Mouse (Mus musculus) cerebellum, adult 11-12 months (tissue): Measurements from ENCODE around the gene Kdm4d.
"Not testable (repeated sequence)": the region's sequence is repeated elsewhere in the genome, so short reads cannot be mapped to it uniquely, and the experiment has no call there.

ENCODE experiments used
- DNase-seq: peaks from one replicate; pipeline ENCODE4 v3.0.0; 2022

Gene Kdm4d

GRCm38 (mm10) chr9:14500023-14500915 is at the start of gene Kdm4d, which contains the start of gene Cwc15:
TSS of gene Kdm4d (minus strand) at chr9:14500482.
TSS of gene Cwc15 (plus strand) at chr9:14500617.
- peak; percentile 96 for DNase-seq

- no peak for DNase-seq
Measured at GRCm38 (mm10) chr9:14548366-14548761, 48.1 kb upstream of the Kdm4d start.

GRCm38 (mm10) chr9:14547584-14548365 is 47.5 kb upstream of the Kdm4d start:
- no peak for DNase-seq

DNA sequence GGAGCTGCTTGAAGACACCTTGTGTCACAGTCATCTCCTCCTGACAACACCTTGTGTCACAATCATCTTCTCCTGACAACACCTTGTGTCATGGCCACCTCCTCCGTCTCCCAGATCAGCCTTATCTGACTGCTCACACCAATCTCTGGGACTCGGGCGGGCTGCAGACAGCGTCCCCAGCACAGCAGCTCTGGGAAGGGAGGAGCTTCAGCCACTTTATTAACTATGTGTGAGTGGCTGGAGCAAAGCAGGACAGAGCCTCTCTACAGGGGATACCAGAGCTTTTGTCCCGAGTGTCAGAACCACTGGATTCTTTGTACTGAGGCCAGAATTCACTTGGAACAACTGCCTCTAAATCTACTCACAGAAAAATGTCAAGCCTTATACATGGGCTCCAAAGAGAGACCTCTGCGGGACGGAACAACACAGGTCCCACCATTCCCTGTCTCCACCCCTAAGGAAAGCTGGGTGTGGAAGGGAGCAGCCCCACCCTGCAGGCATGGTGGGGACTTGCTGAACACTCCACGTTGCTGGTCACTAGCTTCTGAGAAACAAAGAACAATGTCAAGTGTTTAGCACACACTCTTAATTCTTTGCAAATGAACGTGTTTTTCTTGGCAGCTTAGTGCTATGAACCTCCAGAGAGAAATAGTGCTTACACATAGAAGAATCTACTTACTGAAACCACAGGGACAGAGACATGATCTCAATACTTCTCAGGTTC is 43.9 kb upstream of the Kdm4d start:
- no peak for DNase-seq

- no peak for DNase-seq
Measured at GRCm38 (mm10) chr9:14534833-14535456, 34.7 kb upstream of the Kdm4d start.

- DNase-seq = no peak
Measured at GRCm38 (mm10) chr9:14533659-14534058, 33.4 kb upstream of the Kdm4d start.

DNA sequence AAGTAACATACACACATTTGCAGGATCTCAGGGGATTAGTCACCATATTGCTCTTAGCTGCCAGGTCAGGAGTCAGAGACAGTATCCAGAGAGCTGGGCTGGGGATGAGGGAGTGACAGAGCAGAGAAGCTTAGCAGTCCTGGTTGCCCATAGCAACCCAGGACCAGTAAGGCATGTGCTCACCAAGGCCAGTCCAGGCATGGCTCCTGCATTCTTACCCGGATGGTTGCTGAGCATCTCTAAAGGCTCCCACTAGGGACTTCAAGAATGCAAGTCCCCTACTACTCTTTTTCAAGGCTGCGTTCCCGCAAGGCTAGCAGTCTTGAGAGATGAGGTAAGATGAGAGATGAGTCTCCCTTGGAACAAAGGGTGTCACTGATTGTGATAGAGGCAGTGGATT is 32.0 kb upstream of the Kdm4d start:
- no peak for DNase-seq

DNA sequence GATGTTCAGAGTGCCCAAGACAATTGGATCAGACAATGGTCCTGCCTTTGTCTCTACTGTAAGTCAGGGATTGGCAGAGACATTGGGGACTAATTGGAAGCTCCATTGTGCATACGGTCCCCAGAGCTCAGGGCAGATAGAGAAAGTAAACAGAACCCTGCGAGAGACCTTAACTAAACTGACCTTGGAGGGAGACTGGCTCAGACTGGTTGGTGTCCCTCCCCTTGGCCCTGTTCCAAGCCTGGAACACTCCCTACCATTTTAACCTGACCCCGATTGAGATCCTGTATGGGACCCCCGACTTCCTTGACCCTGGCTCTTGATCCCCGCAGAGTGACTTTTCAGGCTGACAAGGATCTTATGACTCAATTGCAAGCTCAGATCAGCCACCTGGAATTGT is 29.7 kb upstream of the Kdm4d start:
- DNase-seq = no peak

GRCm38 (mm10) chr9:14523408-14524043 is 23.2 kb upstream of the Kdm4d start:
- DNase-seq = peak; percentile 47

DNA sequence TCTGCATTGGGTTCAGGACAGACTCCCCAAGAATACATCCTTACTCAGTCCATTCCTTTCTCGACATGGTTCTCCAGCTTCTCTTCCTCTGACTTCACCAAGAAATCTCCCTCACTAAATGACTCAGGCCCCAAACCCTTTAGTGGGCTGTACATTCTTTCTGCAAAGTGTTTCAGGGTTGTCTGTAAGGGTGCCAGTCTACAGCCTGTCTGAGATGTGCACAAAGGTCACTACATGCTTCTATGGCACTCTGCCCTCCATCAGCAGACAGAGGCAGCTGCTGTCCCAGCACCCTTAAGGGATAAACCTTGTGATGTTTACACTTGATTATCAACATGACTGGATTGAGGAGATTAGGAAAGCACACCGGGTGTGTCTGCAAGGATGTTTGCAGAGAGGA is 21.4 kb upstream of the Kdm4d start:
- no peak for DNase-seq

DNA sequence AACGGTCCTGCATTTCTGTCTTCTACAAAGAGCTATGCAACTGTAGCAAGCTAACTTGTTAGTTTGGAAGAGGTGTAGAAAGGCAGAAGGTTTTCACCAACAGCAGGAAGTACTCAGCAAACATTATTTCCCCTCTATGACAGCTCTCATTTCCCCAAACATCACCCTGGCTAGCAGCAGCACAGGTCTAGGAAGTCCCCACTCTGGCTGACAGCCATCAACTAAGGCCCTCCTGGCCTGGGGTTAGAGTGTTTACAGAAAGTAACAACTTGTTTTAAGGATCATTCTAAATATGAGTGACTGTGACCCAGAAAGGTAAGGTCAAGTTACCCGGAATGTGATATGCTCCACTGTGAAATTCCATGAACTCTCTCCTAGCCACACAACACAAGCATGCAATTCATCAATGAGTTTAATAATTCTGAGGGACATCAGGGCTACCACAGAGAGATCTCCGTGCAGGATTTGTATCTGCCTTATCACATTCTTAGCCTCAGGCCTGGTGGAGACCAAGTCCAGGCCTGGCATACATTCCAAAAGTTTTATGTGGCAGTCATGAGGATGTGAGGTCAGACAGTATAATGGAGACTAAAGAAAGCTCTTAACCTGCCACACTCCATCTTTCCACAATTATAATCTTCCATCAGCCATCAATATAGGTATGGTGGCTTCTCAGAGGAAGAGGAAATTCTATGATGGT is 20.8 kb upstream of the Kdm4d start:
- DNase-seq = no peak

DNA sequence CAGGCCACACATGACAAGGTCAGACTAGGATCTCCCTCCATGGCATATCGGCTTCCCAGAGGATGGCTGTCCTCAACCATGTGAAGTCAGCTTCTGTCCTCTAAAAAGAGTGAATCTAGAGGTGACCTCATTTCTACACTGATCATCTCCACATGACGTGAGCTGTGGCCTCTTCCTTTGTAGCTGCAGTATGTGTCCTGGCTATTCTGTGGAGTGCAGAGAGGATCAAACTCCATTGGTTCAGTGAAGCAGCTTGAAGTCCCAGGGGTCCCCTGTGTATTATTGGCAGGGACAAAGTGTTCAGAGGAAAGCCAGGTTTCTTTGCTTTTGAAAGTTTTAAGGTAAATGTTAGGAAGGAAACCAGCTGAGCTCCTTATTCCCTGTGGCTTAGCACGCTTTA is 17.8 kb upstream of the Kdm4d start:
- DNase-seq = no peak

DNA sequence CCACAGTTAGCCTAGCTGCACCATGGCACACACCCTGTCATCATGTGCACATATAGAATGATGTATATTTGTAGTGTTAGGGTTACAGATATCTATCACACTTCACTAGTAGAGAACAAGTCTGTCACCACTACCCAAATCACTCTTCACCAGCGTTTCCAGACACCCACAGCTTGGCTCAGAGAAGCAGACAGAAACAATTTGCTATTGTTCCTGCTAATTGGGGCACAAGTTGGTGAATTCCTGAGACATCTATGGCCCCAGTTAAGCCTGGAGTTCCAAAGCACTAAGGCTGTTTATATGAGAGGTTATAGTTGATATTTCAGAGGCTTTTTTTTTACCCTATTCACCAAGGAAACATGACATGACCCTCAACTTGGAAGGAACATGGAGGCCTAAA is 17.0 kb upstream of the Kdm4d start:
- DNase-seq = no peak

DNA sequence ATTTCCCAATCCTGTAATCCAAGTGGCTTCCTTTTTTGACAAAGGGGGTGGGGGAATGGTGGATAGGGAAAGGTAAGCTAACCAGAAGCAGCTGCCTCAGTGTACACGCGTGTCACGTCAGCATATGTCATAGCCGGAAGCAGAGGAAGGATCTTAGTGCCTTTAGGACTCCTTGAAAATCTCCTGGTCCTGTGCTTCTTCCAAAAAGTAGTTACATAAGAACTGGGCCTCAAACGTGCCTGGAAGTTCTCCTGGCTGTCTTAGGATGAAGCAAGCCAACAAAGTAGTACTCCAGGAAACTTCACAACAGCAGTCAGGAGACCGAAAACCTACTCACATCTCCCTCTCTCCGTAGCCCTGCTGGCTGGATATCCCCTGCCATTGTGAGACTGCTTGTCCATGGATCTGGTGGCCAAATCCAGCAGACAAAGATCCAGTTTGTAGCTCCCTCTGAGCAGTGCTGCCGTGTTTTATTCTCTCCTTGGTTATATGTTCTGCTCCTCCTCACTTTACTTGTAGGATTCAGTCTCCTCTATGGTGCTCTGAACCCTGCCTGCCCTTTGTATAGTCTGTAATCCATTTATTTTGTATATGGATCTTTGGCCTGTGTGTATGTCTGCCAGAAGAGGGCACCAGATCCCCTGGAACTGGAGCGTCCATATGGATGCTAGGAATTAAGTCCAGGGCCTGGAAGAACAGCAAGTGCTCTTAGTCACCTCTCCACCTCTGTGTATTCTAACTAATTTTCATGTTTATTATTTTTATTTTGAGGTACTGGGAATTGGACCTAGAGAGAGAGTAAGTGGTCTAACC is 12.6 kb upstream of the Kdm4d start:
- no peak for DNase-seq

- no peak for DNase-seq
Measured at GRCm38 (mm10) chr9:14500916-14501424, 688 bp upstream of the Kdm4d start.

DNA sequence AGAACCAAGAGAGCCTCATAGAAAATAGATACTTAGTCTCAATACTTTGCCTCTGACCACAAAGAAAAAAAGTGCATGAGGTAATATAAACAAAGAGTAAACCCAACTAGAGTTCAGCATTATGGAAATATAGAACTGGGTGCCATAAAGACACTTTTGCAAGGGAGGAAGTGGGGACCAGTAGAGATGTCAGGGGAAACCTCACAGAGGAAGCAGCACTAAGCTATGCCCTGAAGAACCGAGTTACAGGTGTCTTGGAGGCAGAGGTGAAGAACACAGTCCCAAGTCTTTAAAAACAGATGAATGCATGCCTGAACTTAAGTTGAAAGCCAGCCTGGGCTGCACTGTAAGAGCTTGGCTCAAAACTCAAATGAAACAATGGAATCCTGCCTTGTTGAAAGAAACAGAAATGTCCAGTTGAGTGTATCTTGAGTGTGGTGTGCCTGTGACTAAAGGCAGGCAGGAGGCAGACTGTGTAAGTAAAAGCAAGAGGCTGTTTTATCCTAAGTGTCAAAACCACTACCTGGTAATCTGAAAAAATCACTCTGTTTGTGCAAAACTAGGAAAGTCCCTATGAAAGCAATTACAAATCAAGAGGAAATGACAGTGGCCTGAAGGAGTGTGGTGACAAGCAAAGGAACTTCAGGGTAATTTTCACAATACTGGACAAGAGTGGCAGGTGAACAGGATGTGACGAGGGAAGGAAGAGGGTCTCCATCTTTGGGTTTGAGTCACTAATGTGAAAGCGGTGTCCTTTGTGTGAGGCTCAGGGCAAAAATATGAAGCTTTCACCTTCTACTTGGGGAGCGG is 1.2 kb downstream of the Kdm4d start:
- no peak for DNase-seq

GRCm38 (mm10) chr9:14463668-14464067 is 36.6 kb downstream of the Kdm4d start:
- DNase-seq = not testable (repeated sequence)

DNA sequence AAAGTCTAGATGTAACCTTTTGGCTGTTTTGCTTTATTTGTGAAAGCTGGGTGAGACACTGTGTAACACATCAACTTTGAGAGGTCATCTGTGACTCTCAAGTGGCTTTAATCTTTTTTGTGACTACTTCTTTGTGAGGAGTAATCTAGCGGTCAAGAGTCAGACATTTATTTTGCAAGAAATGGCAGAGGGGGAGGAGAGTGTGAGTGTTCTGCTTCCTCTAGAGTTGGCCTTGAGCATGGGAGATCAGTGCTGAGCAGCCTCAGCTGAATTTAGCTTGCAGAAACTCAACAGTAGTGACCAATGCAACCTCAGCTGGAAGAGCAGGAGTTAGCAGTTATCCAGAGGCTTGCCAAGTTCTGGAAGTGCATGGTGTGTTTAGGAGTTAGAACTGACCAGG is 37.7 kb downstream of the Kdm4d start:
- not testable (repeated sequence) for DNase-seq

GRCm38 (mm10) chr9:14456320-14456719 is 44.0 kb downstream of the Kdm4d start:
- no peak for DNase-seq

DNA sequence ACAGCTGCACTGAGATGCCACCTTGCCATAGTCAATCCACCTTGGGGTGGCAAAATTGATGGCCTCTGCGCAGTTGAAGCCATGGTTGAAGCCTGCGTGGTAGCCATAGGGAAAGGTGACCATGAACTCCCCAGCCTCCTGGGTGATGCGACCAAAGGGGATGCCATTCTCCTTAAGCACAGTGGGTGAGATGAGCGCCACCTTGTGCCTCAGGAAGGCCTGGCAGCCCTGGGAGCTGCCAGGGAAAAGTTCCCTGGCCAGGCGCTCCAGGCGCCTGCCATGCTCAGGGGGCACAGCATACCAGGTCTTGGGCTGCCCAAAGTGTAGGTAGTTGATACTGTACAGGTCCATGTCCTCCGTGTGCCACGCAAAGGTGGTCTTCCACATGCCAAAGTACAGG is 49.2 kb downstream of the Kdm4d start:
- not testable (repeated sequence) for DNase-seq
